Mouse (Mus musculus): ENCODE measurements around the gene Atp1a2. TPM values are rescaled to one million over a fixed set of nuclear protein-coding genes. Genes with fewer than 3 reads are reported as not detected.

Atp1a2 gene
- total and polyA plus RNA-seq, 2 experiments from 2014 or later, result 27.1 to 130 TPM

GRCm38 (mm10) chr1:172323801-172324359, 26.0 kb upstream of the Atp1a2 start:
- Histone ChIP-seq H3K4me3 (ENCODE audit: low read depth, low read length) (no peak overlapping the region), H3K4me1 (ENCODE audit: control insufficient read depth, insufficient read depth) (0 out of 2 replicates have a peak, but pooled peaks cover 3% of the 10 kb centered on the region), H3K4me2 (ENCODE audit: low read depth, low read length) (no peak overlapping the region), H3K27ac (ENCODE audit: low read depth) (no peak overlapping the region), H3K9me3 (replicated peaks; ENCODE audit: control insufficient read depth, low read length) (no peaks in the 10 kb centered on the region), H3K9ac (replicated peaks; ENCODE audit: low read depth, low read length) (no peak overlapping the region), H3K27me3 (ENCODE audit: control insufficient read depth, insufficient read depth, low read length) (peaks cover 35% of the 10 kb centered on the region), H3K36me3 (replicated peaks; ENCODE audit: control insufficient read depth, insufficient read depth, low read length) (0 out of 2 replicates have a peak, but pooled peaks cover 4% of the 10 kb centered on the region)
- no peak for TF ChIP-seq EP300 (IDR thresholded peaks at IDR 0.05; ENCODE audit: low read depth)
- TF ChIP-seq CTCF (IDR thresholded peaks at IDR 0.05; ENCODE audit: low read depth), result no peak
- ATAC-seq (ENCODE audit: insufficient read depth, low read depth), result no peak
- DNase-seq (ENCODE audit: low spot score), result no peak
- 55% methylated on average over 6 of the region's 6 CpGs for WGBS

GRCm38 (mm10) chr1:172323298-172323697, 25.4 kb upstream of the Atp1a2 start:
- ATAC-seq (ENCODE audit: insufficient read depth, low read depth) (no peak), DNase-seq (ENCODE audit: low spot score) (no peak)
- Histone ChIP-seq H3K27me3 (ENCODE audit: control insufficient read depth, insufficient read depth, low read length) (peaks cover 29% of the 10 kb centered on the region), H3K4me1 (ENCODE audit: control insufficient read depth, insufficient read depth) (0 out of 2 replicates have a peak, but pooled peaks cover 3% of the 10 kb centered on the region), H3K4me2 (ENCODE audit: low read depth, low read length) (no peak overlapping the region), H3K27ac (ENCODE audit: low read depth) (no peak overlapping the region), H3K9me3 (replicated peaks; ENCODE audit: control insufficient read depth, low read length) (no peaks in the 10 kb centered on the region), H3K4me3 (ENCODE audit: low read depth, low read length) (no peak overlapping the region), H3K36me3 (replicated peaks; ENCODE audit: control insufficient read depth, insufficient read depth, low read length) (0 out of 2 replicates have a peak, but pooled peaks cover 4% of the 10 kb centered on the region), H3K9ac (replicated peaks; ENCODE audit: low read depth, low read length) (no peak overlapping the region)
- TF ChIP-seq EP300 (IDR thresholded peaks at IDR 0.05; ENCODE audit: low read depth) (no peak), CTCF (IDR thresholded peaks at IDR 0.05; ENCODE audit: low read depth) (no peak)
- WGBS, result 48% methylated on average over 5 of the region's 5 CpGs

GRCm38 (mm10) chr1:172322725-172323124, 24.9 kb upstream of the Atp1a2 start:
- no peak overlapping the region for H3K4me3 ChIP-seq (ENCODE audit: low read depth, low read length)
- DNase-seq (ENCODE audit: low spot score), result no peak
- H3K9me3 ChIP-seq (replicated peaks; ENCODE audit: control insufficient read depth, low read length), result no peaks in the 10 kb centered on the region
- no peak overlapping the region for H3K4me2 ChIP-seq (ENCODE audit: low read depth, low read length)
- 55% methylated on average over 13 of the region's 13 CpGs for WGBS
- H3K36me3 ChIP-seq (replicated peaks; ENCODE audit: control insufficient read depth, insufficient read depth, low read length), result 0 out of 2 replicates have a peak, but pooled peaks cover 4% of the 10 kb centered on the region
- TF ChIP-seq EP300 (IDR thresholded peaks at IDR 0.05; ENCODE audit: low read depth) (no peak), CTCF (IDR thresholded peaks at IDR 0.05; ENCODE audit: low read depth) (no peak)
- H3K9ac ChIP-seq (replicated peaks; ENCODE audit: low read depth, low read length), result no peak overlapping the region
- H3K27me3 ChIP-seq (ENCODE audit: control insufficient read depth, insufficient read depth, low read length), result peaks cover 24% of the 10 kb centered on the region
- ATAC-seq (ENCODE audit: insufficient read depth, low read depth), result no peak
- no peak overlapping the region for H3K27ac ChIP-seq (ENCODE audit: low read depth)
- H3K4me1 ChIP-seq (ENCODE audit: control insufficient read depth, insufficient read depth), result 0 out of 2 replicates have a peak, but pooled peaks cover 3% of the 10 kb centered on the region

GRCm38 (mm10) chr1:172319921-172320411, 22.1 kb upstream of the Atp1a2 start:
- 64% methylated on average over 5 of the region's 5 CpGs for WGBS

GRCm38 (mm10) chr1:172319346-172319745, 21.5 kb upstream of the Atp1a2 start:
- Histone ChIP-seq H3K4me3 (ENCODE audit: low read depth, low read length) (no peak overlapping the region), H3K27ac (ENCODE audit: low read depth) (no peak overlapping the region), H3K27me3 (ENCODE audit: control insufficient read depth, insufficient read depth, low read length) (no peaks in the 10 kb centered on the region), H3K9me3 (replicated peaks; ENCODE audit: control insufficient read depth, low read length) (no peaks in the 10 kb centered on the region), H3K9ac (replicated peaks; ENCODE audit: low read depth, low read length) (no peak overlapping the region), H3K4me1 (ENCODE audit: control insufficient read depth, insufficient read depth) (no peaks in the 10 kb centered on the region), H3K36me3 (replicated peaks; ENCODE audit: control insufficient read depth, insufficient read depth, low read length) (0 out of 2 replicates have a peak, but pooled peaks cover 4% of the 10 kb centered on the region), H3K4me2 (ENCODE audit: low read depth, low read length) (no peak overlapping the region)
- 94% methylated on average over 7 of the region's 7 CpGs for WGBS
- no peak for ATAC-seq (ENCODE audit: insufficient read depth, low read depth)
- TF ChIP-seq EP300 (IDR thresholded peaks at IDR 0.05; ENCODE audit: low read depth), result no peak
- TF ChIP-seq CTCF (IDR thresholded peaks at IDR 0.05; ENCODE audit: low read depth), result no peak
- no peak for DNase-seq (ENCODE audit: low spot score)

More at GRCm38 (mm10) chr1:172319921-172320411, 22.1 kb upstream of the Atp1a2 start:
- Histone ChIP-seq H3K4me1 (ENCODE audit: control insufficient read depth, insufficient read depth) (no peaks in the 10 kb centered on the region), H3K27me3 (ENCODE audit: control insufficient read depth, insufficient read depth, low read length) (no peaks in the 10 kb centered on the region), H3K9me3 (replicated peaks; ENCODE audit: control insufficient read depth, low read length) (no peaks in the 10 kb centered on the region), H3K27ac (ENCODE audit: low read depth) (no peak overlapping the region), H3K4me3 (ENCODE audit: low read depth, low read length) (no peak overlapping the region), H3K36me3 (replicated peaks; ENCODE audit: control insufficient read depth, insufficient read depth, low read length) (0 out of 2 replicates have a peak, but pooled peaks cover 4% of the 10 kb centered on the region), H3K9ac (replicated peaks; ENCODE audit: low read depth, low read length) (no peak overlapping the region), H3K4me2 (ENCODE audit: low read depth, low read length) (no peak overlapping the region)
- DNase-seq (ENCODE audit: low spot score), result no peak
- ATAC-seq (ENCODE audit: insufficient read depth, low read depth), result no peak
- TF ChIP-seq EP300 (IDR thresholded peaks at IDR 0.05; ENCODE audit: low read depth), result no peak
- TF ChIP-seq CTCF (IDR thresholded peaks at IDR 0.05; ENCODE audit: low read depth), result no peak
